17 mouse cellular contexts compared by ENCODE assay signal in genomic region chr16:86000846-86001245, GRCm38 (mm10).
"Had no signal": no experiment of that assay in that cellular context is flagged by ENCODE, and none has a peak within 500 bp of the region (broad histone marks: within the 10 kb centered on the region; RNA-seq: fewer than 3 reads in every experiment).

No protein-coding gene starts in this region.

- H3K4me3 ChIP-seq: layer of hippocampus, adult 2 months; left cerebral cortex, adult 2 months; liver, embryonic 13.5 days; midbrain, embryonic 12.5 days; myocyte; neural tube, embryonic 13.5 days; stomach, embryonic 15.5 days had no signal

- H3K4me1 ChIP-seq: liver, embryonic 13.5 days; midbrain, embryonic 12.5 days; neural tube, embryonic 13.5 days; stomach, embryonic 15.5 days had no signal

- DNase-seq: kidney, adult 2 months; kidney, postnatal 25 days; liver, embryonic 13.5 days; lung, adult 2 months; lung, postnatal 14 days; lung, postnatal 4 days; right cerebral cortex, postnatal 14 days; spleen, adult 18-20 months; thymus, adult 18-20 months; thymus, postnatal 36 days had no signal

- H3K27ac ChIP-seq: kidney, postnatal 0 days; layer of hippocampus, adult 2 months; left cerebral cortex, adult 2 months; liver, embryonic 13.5 days; midbrain, embryonic 12.5 days; neural tube, embryonic 13.5 days; stomach, embryonic 15.5 days had no signal
